Mouse (Mus musculus): ENCODE measurements at regions not wholly inside any gene's neighbourhood (a gene's known extent, or its start where the extent isn't known, plus 50 kb on each side); places are given as distances from the start of the nearest gene placed in this dataset.

DNA sequence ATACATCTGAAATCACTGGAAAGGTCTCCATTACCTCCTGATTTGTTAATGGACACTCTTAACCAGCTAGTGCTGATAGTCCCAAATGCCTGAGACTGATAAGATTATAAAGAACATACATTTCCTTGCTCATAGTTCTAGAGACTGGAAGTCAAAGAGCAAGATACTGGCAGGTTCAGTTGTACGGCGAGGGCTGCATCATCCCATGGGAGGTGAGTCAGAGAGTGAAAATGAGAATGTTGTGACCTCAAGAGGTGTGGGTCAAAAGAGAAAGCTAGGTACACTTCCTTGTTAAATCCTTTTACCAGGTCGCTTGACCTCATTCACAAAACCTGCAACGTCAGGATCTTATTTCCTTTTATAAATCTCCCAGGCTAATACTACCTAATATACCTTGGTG, 72.7 kb upstream of the Klf12 start:
- Histone ChIP-seq H3K4me3 (ENCODE audit: low read depth, low read length) (no peak overlapping the region), H3K9me3 (ENCODE audit: control insufficient read depth) (no peaks in the 10 kb centered on the region), H3K4me1 (replicated peaks; ENCODE audit: control insufficient read depth, insufficient read depth, low read length) (0 out of 2 replicates have a peak, but pooled peaks cover 3% of the 10 kb centered on the region), H3K27ac (ENCODE audit: low read depth, low read length) (no peak overlapping the region), H3K27me3 (replicated peaks; ENCODE audit: control insufficient read depth, insufficient read depth, low read length) (no peaks in the 10 kb centered on the region), H3K9ac (ENCODE audit: low read depth, low read length) (no peak overlapping the region), H3K4me2 (replicated peaks; ENCODE audit: low read depth) (no peak overlapping the region), H3K36me3 (ENCODE audit: control insufficient read depth, insufficient read depth) (no peaks in the 10 kb centered on the region)
- 0 out of 2 replicates have a peak, but pooled peaks have one; percentile 23 for ATAC-seq
- no peak for TF ChIP-seq CTCF (IDR thresholded peaks at IDR 0.05; ENCODE audit: low read depth)
- 61% methylated on average over 4 of the region's 4 CpGs for WGBS

DNA sequence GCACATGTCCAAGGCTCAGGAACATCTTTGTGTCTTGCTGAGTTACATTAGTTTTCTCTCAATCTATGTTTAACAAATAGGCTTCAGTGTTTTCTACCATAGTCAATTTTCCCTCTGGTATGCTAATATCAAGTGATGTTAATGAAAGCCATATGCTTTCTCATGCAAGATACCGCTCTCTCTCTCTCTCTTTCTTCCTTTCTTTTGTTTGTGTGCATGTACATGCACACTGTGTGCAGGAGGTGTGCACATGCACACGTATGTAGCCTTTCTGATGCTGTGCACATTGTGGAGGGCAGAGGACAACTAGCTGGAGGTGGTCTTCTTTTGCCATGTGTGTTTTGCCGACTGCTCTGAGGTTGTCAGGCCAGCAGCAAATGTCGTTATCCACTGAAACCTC, 69.0 kb upstream of the Klf12 start:
- H3K4me2 ChIP-seq (replicated peaks; ENCODE audit: low read depth) = no peak overlapping the region
- H3K36me3 ChIP-seq (ENCODE audit: control insufficient read depth, insufficient read depth) = no peaks in the 10 kb centered on the region
- no peak for ATAC-seq
- 80% methylated on average over 4 of the region's 4 CpGs for WGBS
- no peaks in the 10 kb centered on the region for H3K27me3 ChIP-seq (replicated peaks; ENCODE audit: control insufficient read depth, insufficient read depth, low read length)
- H3K27ac ChIP-seq (ENCODE audit: low read depth, low read length) = 0 out of 2 replicates have a peak overlapping the region, but pooled peaks have one; percentile 3
- no peaks in the 10 kb centered on the region for H3K9me3 ChIP-seq (ENCODE audit: control insufficient read depth)
- 0 out of 2 replicates have a peak, but pooled peaks cover 3% of the 10 kb centered on the region for H3K4me1 ChIP-seq (replicated peaks; ENCODE audit: control insufficient read depth, insufficient read depth, low read length)
- no peak for TF ChIP-seq CTCF (IDR thresholded peaks at IDR 0.05; ENCODE audit: low read depth)
- no peak overlapping the region for H3K9ac ChIP-seq (ENCODE audit: low read depth, low read length)
- no peak overlapping the region for H3K4me3 ChIP-seq (ENCODE audit: low read depth, low read length)

DNA sequence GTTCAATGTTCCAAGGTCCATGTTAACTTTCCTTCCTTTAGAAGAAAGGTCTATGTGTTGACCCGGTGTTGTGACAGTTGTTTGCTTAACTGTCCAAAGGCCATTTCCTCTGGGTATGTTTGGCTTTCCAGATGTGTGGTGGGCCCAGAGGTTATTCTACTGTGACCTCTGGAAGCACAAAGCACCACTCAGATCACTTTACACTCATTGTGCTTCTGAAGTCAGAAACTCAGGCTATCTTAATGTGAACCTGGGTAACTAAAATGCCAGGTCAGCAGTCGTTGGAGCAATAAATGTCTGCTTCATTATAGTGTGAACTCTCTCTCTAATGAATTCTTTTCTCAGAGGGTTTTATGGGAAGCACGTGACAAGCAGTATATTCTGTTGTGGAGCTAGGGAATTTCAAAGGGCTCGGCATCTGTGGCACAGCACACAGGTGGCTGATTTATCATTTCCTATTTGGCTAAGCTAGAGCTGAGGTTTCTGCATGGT, 68.5 kb upstream of the Klf12 start:
- Histone ChIP-seq H3K4me3 (ENCODE audit: low read depth, low read length) (no peak overlapping the region), H3K36me3 (ENCODE audit: control insufficient read depth, insufficient read depth) (no peaks in the 10 kb centered on the region), H3K4me1 (replicated peaks; ENCODE audit: control insufficient read depth, insufficient read depth, low read length) (0 out of 2 replicates have a peak, but pooled peaks cover 3% of the 10 kb centered on the region), H3K27me3 (replicated peaks; ENCODE audit: control insufficient read depth, insufficient read depth, low read length) (no peaks in the 10 kb centered on the region), H3K27ac (ENCODE audit: low read depth, low read length) (peak overlapping the region; percentile 51; the same call in 1 of the 2 replicates), H3K9me3 (ENCODE audit: control insufficient read depth) (no peaks in the 10 kb centered on the region), H3K9ac (ENCODE audit: low read depth, low read length) (no peak overlapping the region), H3K4me2 (replicated peaks; ENCODE audit: low read depth) (no peak overlapping the region)
- ATAC-seq = peak; percentile 96
- TF ChIP-seq CTCF (IDR thresholded peaks at IDR 0.05; ENCODE audit: low read depth) = no peak
- WGBS = 13% methylated on average over 4 of the region's 4 CpGs

DNA sequence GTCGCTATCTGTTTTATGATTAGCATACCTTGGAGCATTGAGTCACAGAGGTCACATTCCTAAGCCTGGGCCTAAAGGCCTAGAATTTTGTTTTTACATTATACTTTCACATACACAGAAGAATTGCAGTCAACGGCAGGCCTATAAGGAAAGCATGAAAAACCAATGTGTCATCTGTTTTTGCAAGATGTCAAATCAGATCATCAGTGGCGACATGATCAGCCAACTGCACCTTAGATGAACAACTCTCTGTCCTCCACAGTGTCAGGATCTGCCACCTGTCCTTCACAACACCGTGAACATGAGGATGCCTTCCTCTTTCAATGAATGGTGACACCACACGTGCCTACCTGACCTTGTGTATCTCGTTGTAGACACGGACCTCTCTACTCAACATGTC, 66.5 kb upstream of the Klf12 start:
- ATAC-seq = no peak
- 85% methylated on average over 7 of the region's 7 CpGs for WGBS

DNA sequence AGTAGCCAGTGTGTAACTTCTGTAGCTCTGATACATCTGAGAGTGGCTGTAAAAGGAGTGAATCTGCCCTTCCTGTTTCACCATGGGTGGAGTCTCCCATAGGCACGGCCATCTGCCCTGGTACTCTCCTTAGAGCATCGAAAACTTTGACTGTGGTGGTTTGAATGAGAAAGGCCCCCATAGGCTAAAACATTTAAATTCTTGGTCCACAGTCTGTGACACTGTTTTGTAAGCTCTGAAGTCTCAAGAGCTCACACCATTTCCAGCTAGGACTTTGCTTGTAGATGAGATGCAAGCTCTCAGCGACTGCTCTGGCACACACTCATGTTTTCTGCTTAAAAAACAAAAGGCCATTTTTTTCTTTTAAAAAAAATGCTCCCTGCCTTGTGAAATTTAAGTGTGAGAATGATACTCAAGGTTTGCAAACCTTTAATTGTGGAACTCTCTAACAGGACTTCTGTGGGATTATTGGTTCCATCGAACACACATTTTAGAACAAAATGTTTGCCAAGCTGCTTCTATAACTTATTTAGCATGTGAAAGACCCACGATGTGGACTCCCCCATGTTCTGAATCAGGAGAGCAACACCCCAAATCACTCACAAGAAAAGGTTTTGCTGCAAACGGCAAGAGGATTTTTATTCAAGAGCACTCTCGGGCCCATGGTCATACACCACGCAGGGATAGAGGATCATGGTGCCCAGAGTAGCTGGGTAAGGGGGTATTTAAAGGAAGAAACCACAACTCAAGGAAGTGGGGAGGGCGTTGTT, 65.7 kb upstream of the Klf12 start:
- no peaks in the 10 kb centered on the region for H3K9me3 ChIP-seq (ENCODE audit: control insufficient read depth)
- H3K4me2 ChIP-seq (replicated peaks; ENCODE audit: low read depth) = no peak overlapping the region
- H3K4me3 ChIP-seq (ENCODE audit: low read depth, low read length) = no peak overlapping the region
- no peak overlapping the region for H3K27ac ChIP-seq (ENCODE audit: low read depth, low read length)
- 86% methylated on average over 9 of the region's 9 CpGs for WGBS
- no peaks in the 10 kb centered on the region for H3K36me3 ChIP-seq (ENCODE audit: control insufficient read depth, insufficient read depth)
- no peak for ATAC-seq
- TF ChIP-seq CTCF (IDR thresholded peaks at IDR 0.05; ENCODE audit: low read depth) = no peak
- H3K4me1 ChIP-seq (replicated peaks; ENCODE audit: control insufficient read depth, insufficient read depth, low read length) = 0 out of 2 replicates have a peak, but pooled peaks cover 3% of the 10 kb centered on the region
- H3K27me3 ChIP-seq (replicated peaks; ENCODE audit: control insufficient read depth, insufficient read depth, low read length) = no peaks in the 10 kb centered on the region
- no peak overlapping the region for H3K9ac ChIP-seq (ENCODE audit: low read depth, low read length)

More for the DNA sequence above, 66.5 kb upstream of the Klf12 start:
- Histone ChIP-seq H3K9me3 (ENCODE audit: control insufficient read depth) (no peaks in the 10 kb centered on the region), H3K9ac (ENCODE audit: low read depth, low read length) (no peak overlapping the region), H3K4me1 (replicated peaks; ENCODE audit: control insufficient read depth, insufficient read depth, low read length) (0 out of 2 replicates have a peak, but pooled peaks cover 3% of the 10 kb centered on the region), H3K36me3 (ENCODE audit: control insufficient read depth, insufficient read depth) (no peaks in the 10 kb centered on the region), H3K27ac (ENCODE audit: low read depth, low read length) (no peak overlapping the region), H3K4me2 (replicated peaks; ENCODE audit: low read depth) (no peak overlapping the region), H3K4me3 (ENCODE audit: low read depth, low read length) (no peak overlapping the region), H3K27me3 (replicated peaks; ENCODE audit: control insufficient read depth, insufficient read depth, low read length) (no peaks in the 10 kb centered on the region)
- no peak for TF ChIP-seq CTCF (IDR thresholded peaks at IDR 0.05; ENCODE audit: low read depth)

DNA sequence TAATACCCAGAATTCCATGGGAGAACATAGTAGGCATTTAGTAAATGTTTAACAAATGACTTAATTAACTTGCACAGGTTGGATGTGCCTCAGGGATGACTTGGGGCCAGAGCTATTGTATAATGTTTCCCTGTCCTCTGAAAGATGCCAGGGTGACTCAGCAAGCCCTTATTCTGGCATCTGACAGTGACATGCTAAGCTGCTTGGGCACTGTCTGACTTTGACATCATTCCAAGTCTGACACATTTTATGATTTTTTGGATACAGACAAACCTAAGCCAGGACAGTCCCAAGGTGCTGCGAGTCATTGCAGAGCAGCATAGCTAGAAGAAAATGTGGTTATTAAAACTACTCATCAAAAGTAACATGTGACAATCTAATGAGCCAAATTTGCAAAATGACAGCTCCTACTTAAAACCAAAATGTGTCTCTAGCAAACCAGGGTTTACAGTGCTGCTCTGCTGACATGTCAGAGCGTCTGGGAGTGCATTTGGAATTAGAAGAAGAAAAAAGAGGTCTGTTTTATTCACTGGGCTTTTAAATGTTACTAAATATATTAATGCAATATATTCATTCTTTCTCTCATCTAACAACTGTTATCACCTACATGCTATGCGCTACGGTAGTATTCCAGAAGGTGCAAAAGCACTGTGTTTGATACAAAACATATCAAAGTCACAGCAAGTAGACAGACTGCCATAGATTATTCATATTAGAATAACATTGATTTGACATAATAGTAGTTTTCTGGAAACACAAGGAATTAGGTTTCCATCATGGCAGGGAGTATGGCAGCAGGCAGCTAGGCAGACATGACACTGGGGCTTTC, 64.1 kb upstream of the Klf12 start:
- no peak for TF ChIP-seq CTCF (IDR thresholded peaks at IDR 0.05; ENCODE audit: low read depth)
- H3K36me3 ChIP-seq (ENCODE audit: control insufficient read depth, insufficient read depth) = no peaks in the 10 kb centered on the region
- ATAC-seq = no peak

More for the DNA sequence above, 64.1 kb upstream of the Klf12 start:
- 94% methylated on average over 4 of the region's 4 CpGs for WGBS
- H3K9ac ChIP-seq (ENCODE audit: low read depth, low read length) = no peak overlapping the region
- H3K9me3 ChIP-seq (ENCODE audit: control insufficient read depth) = no peaks in the 10 kb centered on the region
- H3K27ac ChIP-seq (ENCODE audit: low read depth, low read length) = no peak overlapping the region
- H3K4me2 ChIP-seq (replicated peaks; ENCODE audit: low read depth) = no peak overlapping the region
- H3K4me1 ChIP-seq (replicated peaks; ENCODE audit: control insufficient read depth, insufficient read depth, low read length) = 0 out of 2 replicates have a peak, but pooled peaks cover 2% of the 10 kb centered on the region
- H3K27me3 ChIP-seq (replicated peaks; ENCODE audit: control insufficient read depth, insufficient read depth, low read length) = no peaks in the 10 kb centered on the region
- no peak overlapping the region for H3K4me3 ChIP-seq (ENCODE audit: low read depth, low read length)
